Mouse (Mus musculus) C2C12 (cell line): ENCODE data around the gene Babam2.

Experiments used
- CTCF ChIP-seq: IDR thresholded peaks from one replicate; pipeline ENCODE4 v1.5.1; 2011; ENCODE audit not compliant: control insufficient read depth, insufficient read depth, insufficient read length
- FOSL1 ChIP-seq: IDR thresholded peaks from one replicate; pipeline ENCODE4 v1.8.0; 2011; ENCODE audit warnings: mild to moderate bottlenecking, low read length; ENCODE audit not compliant: poor library complexity, insufficient read depth, severe bottlenecking
- MAX ChIP-seq: IDR thresholded peaks from one replicate; pipeline ENCODE4 v1.6.1; 2011; ENCODE audit warnings: mild to moderate bottlenecking, control low read depth
- MYOD1 ChIP-seq: IDR thresholded peaks from one replicate; pipeline ENCODE4 v1.6.1; 2011; ENCODE audit warnings: low read depth; ENCODE audit not compliant: control insufficient read depth, insufficient read length
- MYOG ChIP-seq: IDR thresholded peaks from one replicate; pipeline ENCODE4 v1.6.1; 2011; ENCODE audit not compliant: control insufficient read depth, insufficient read length; ENCODE audit errors: extremely low read depth
- USF1 ChIP-seq: IDR thresholded peaks from one replicate; pipeline ENCODE4 v1.6.1; 2011; ENCODE audit warnings: low read depth, mild to moderate bottlenecking, control low read depth, moderate library complexity

- no peak for TF ChIP-seq CTCF
- TF ChIP-seq USF1: no peak
- TF ChIP-seq MAX: no peak
- no peak for TF ChIP-seq FOSL1
- no peak for TF ChIP-seq MYOG
- no peak for TF ChIP-seq MYOD1
Measured at GRCm38 (mm10) chr5:31940876-31941275, 243.4 kb downstream of the Babam2 start.
